Mouse (Mus musculus) testis, adult 2 months (tissue): ENCODE results near the gene Yif1b. TPM values are rescaled to one million over a fixed set of nuclear protein-coding genes. Genes with fewer than 3 reads are reported as not detected.

Experiments
- H3K27ac ChIP-seq: fragments of 200-500 bp; 2 replicates; pipeline ENCODE4 v1.5.1; 2012; ENCODE audit warnings: low read depth, low read length; ENCODE audit not compliant: control insufficient read depth, insufficient read depth
- H3K27me3 ChIP-seq: fragments of 200-500 bp; 2 replicates; pipeline ENCODE4 v1.6.1; 2012; ENCODE audit warnings: mild to moderate bottlenecking, low read length, moderate library complexity; ENCODE audit not compliant: control insufficient read depth, insufficient read depth
- H3K36me3 ChIP-seq: fragments of 200-500 bp; 2 replicates; pipeline ENCODE4 v1.6.1; 2012; ENCODE audit warnings: mild to moderate bottlenecking, low read length; ENCODE audit not compliant: control insufficient read depth, insufficient read depth
- H3K4me1 ChIP-seq: fragments of 200-500 bp; 2 replicates; pipeline ENCODE4 v1.6.1; 2012; ENCODE audit warnings: low read length; ENCODE audit not compliant: control insufficient read depth, insufficient read depth
- H3K4me3 ChIP-seq: fragments of 200-500 bp; 2 replicates; pipeline ENCODE4 v1.5.1; 2012; ENCODE audit warnings: low read depth, mild to moderate bottlenecking, low read length, moderate library complexity, mixed read lengths; ENCODE audit not compliant: control insufficient read depth
- CTCF ChIP-seq: fragments of 200-500 bp; IDR thresholded peaks from 2 replicates; pipeline ENCODE4 v1.5.1; 2012; ENCODE audit warnings: low read depth, mild to moderate bottlenecking, inconsistent platforms, low read length, moderate library complexity; ENCODE audit not compliant: control insufficient read depth, insufficient read depth, insufficient replicate concordance
- POLR2A ChIP-seq: fragments of 200-500 bp; IDR thresholded peaks from 2 replicates; pipeline ENCODE4 v1.6.1; 2012; ENCODE audit warnings: low read depth, mild to moderate bottlenecking, inconsistent platforms, low read length, moderate library complexity; ENCODE audit not compliant: control insufficient read depth
- polyA plus RNA-seq: library from polyadenylated mRNA; depleted of rRNA; stranded (reverse); fragments of >200 nt; gene quantifications from 2 replicates; pipeline ENCODE4 v1.2.3, GENCODE M21; 2012

The Yif1b gene
- polyA plus RNA-seq, 1 experiment, result 321 TPM

- Histone ChIP-seq H3K27ac (no peak overlapping the region), H3K4me1 (no peaks in the 10 kb centered on the region), H3K4me3 (no peak overlapping the region), H3K27me3 (no peaks in the 10 kb centered on the region), H3K36me3 (peaks cover 2% of the 10 kb centered on the region; the same call in 1 of the 2 replicates)
- no peak for TF ChIP-seq POLR2A
- TF ChIP-seq CTCF, result no peak
Measured at GRCm38 (mm10) chr7:29255875-29256274, 17.7 kb downstream of the Yif1b start.

- H3K27me3 ChIP-seq, result no peaks in the 10 kb centered on the region
- H3K36me3 ChIP-seq, result peaks cover 2% of the 10 kb centered on the region; the same call in 1 of the 2 replicates
- no peak overlapping the region for H3K27ac ChIP-seq
- H3K4me1 ChIP-seq, result no peaks in the 10 kb centered on the region
- no peak overlapping the region for H3K4me3 ChIP-seq
- no peak for TF ChIP-seq CTCF
- no peak for TF ChIP-seq POLR2A
Measured at GRCm38 (mm10) chr7:29257368-29257767, 19.2 kb downstream of the Yif1b start.

GRCm38 (mm10) chr7:29259781-29260730 lies 21.9 kb downstream of the Yif1b start:
- H3K4me3 ChIP-seq, result no peak overlapping the region

GRCm38 (mm10) chr7:29262151-29262550 lies 24.0 kb downstream of the Yif1b start:
- Histone ChIP-seq H3K4me1 (no peaks in the 10 kb centered on the region), H3K4me3 (no peak overlapping the region), H3K27me3 (no peaks in the 10 kb centered on the region), H3K36me3 (peaks cover 2% of the 10 kb centered on the region; the same call in 1 of the 2 replicates), H3K27ac (no peak overlapping the region)
- TF ChIP-seq CTCF (no peak), POLR2A (no peak)

More at GRCm38 (mm10) chr7:29259781-29260730, 21.9 kb downstream of the Yif1b start:
- H3K4me1 ChIP-seq, result no peaks in the 10 kb centered on the region
- H3K27ac ChIP-seq, result no peak overlapping the region
- peaks cover 2% of the 10 kb centered on the region; the same call in 1 of the 2 replicates for H3K36me3 ChIP-seq
- no peaks in the 10 kb centered on the region for H3K27me3 ChIP-seq
- TF ChIP-seq POLR2A (no peak), CTCF (no peak)

GRCm38 (mm10) chr7:29263831-29264230 lies 25.7 kb downstream of the Yif1b start:
- Histone ChIP-seq H3K36me3 (no peaks in the 10 kb centered on the region), H3K27ac (no peak overlapping the region), H3K4me1 (no peaks in the 10 kb centered on the region), H3K27me3 (no peaks in the 10 kb centered on the region), H3K4me3 (no peak overlapping the region)
- TF ChIP-seq POLR2A, result no peak

GRCm38 (mm10) chr7:29265636-29266035 lies 27.5 kb downstream of the Yif1b start:
- no peaks in the 10 kb centered on the region for H3K27me3 ChIP-seq
- no peaks in the 10 kb centered on the region for H3K4me1 ChIP-seq
- H3K4me3 ChIP-seq, result no peak overlapping the region
- H3K27ac ChIP-seq, result no peak overlapping the region
- TF ChIP-seq CTCF (no peak), POLR2A (no peak)
- no peaks in the 10 kb centered on the region for H3K36me3 ChIP-seq

GRCm38 (mm10) chr7:29266931-29267330 lies 28.8 kb downstream of the Yif1b start:
- no peak overlapping the region for H3K27ac ChIP-seq
- no peak for TF ChIP-seq POLR2A
- TF ChIP-seq CTCF, result no peak

More at GRCm38 (mm10) chr7:29266931-29267330, 28.8 kb downstream of the Yif1b start:
- Histone ChIP-seq H3K4me1 (peaks cover 3% of the 10 kb centered on the region), H3K27me3 (no peaks in the 10 kb centered on the region), H3K36me3 (no peaks in the 10 kb centered on the region; the same call in none of the 2 replicates), H3K4me3 (no peak overlapping the region)
